Mouse (Mus musculus): ENCODE measurements at regions not wholly inside any gene's neighbourhood (a gene's known extent, or its start where the extent isn't known, plus 50 kb on each side); places are given as distances from the start of the nearest gene placed in this dataset.

DNA sequence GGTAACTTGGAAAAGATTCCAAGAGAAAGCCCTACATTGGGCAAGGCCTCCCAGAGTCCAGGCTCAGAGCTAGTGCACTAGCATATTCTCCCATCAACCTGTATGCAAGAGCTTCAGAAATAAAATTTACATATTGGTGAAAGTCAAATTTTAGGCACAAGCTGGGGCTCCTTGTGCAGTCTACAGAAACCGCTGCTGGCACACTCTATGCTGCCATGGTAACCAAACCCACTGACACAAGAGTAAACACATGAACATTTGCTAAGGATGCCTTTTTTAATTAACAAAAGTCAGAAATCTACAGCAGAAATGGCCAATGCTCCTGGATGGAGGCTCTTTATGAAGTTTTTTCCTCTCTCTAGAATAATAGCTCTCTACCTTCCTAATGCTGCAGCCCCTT is 75.9 kb upstream of the Gm9747 start:
- intact Hi-C loops (cut with DNase I) = no loop called here

DNA sequence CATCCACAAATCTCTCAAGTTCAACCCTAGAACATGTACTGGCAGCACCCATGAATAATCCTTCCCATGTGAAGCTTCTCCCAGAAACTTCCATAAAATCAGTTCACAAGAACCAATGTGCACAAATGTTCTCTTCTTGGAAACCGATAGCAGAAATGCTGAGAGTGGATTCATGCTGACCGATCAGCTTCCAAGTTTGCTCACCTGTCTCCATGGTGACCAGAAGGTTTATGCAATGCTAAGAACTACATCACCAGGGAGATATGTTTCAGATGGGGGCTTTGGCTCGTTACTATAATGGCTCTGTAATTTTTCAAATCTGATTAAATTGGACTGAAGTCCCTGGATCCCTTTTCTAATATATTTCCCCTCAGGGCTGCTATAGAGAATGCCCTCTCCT is 74.4 kb upstream of the Gm9747 start:
- intact Hi-C loops (cut with DNase I) = no loop called here

DNA sequence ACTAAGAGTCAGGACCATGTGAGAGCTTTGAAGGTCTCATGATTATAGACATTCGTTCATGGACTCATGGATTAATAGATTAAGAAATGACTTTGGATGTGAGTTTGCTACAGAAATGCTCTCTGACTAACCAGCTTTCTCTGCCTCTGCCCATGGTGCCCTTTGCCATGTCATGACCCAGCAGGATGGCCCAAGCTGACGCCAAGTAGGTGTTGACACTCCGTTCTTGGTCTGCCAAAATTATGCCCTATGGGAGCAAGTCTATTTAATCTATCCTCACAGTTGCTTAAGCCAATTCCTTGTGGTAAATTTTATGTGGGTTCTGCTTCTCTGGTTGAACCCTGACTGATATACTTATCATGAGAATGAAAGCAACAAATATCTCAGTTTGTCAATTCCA is 73.7 kb upstream of the Gm9747 start:
- intact Hi-C loops (cut with DNase I) = no loop called here

GRCm38 (mm10) chr1:82162926-82163325 is 70.0 kb upstream of the Gm9747 start:
- intact Hi-C loops (cut with DNase I) = no loop called here

DNA sequence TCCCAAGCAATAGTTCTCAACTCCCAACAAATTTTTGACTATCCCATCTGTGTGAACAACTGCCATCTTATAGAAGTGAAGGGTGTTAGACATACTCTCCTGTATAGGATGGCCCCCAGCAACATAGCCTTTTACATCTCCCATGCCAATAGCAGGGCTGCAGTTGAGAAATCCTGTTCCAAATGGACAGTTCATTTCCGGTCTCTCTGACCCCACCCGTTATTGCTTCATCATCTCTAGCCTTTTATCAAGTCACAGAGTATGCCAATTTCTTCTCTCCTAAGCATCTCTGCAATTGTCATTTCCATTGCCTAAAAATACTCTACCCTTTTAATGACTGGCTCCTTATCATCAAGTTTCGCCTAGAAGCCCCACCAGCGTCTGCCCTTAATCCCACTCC is 64.8 kb upstream of the Gm9747 start:
- intact Hi-C loops (cut with DNase I) = no loop called here

DNA sequence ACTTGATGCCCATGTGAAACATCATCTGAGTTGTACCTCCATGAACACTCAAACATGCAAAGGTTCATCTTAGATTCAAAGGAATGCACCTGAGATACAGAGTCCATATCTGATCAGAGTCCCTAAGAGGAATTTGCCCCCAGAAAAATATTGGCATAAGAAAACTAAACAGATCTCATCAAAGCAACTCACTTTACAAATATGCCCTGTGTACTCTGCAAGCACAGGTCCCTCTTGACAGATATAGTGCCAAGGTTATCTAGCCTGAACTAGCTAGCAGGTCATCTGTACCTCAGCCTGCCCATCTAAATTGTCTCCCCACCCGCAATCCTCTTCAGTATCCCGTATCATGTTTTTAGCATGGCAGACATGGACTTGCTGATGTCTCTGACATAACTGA is 64.0 kb upstream of the Gm9747 start:
- intact Hi-C loops (cut with DNase I) = no loop called here

DNA sequence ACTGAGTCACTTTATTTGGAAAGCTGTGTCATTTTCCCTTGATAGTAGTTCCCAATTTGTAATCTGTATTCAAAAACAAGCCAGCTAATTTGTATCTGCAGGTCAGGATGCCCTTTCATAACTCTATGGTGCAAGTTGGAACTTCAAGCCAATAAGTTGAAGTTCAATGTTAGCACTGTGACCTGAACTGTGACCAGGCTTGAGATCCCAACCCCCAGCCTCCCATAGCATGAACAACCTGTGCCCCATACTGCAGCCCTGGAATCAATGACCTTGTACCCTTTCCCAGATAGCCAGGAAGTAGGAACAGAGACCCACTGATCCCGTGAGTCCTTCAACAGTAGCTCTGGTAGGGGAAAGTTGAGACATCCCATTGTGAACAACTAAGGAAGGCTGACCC is 52.5 kb upstream of the Gm9747 start:
- intact Hi-C loops (cut with DNase I) = no loop called here

Small RNAs in the stretch of these regions (microRNA-seq; reads per million reads assigned to microRNA genes)
- 0 reads per million in 2 experiments for gene Mir6344
